Mouse (Mus musculus) embryonic facial prominence, embryonic 13.5 days (tissue): ENCODE measurements around the gene Krt27. TPM values are rescaled to one million over a fixed set of nuclear protein-coding genes. Genes with fewer than 3 reads are reported as not detected.

Experiments
- ATAC-seq: fragments of 200-750 bp; cut with Nextera tagmentation; 2 replicates; pipeline ENCODE4 v1.8.0; 2017; ENCODE audit warnings: low read depth; ENCODE audit not compliant: insufficient number of reproducible peaks, insufficient read depth, low FRiP score, low TSS enrichment
- H3K27ac ChIP-seq: fragments of 300-500 bp; sonication (generic); 2 replicates; pipeline ENCODE4 v1.5.1; 2015; ENCODE audit warnings: moderate library complexity, mild to moderate bottlenecking, inconsistent platforms
- H3K27me3 ChIP-seq: fragments of 300-500 bp; sonication (generic); 2 replicates; pipeline ENCODE4 v1.6.1; 2015; ENCODE audit warnings: mild to moderate bottlenecking, inconsistent platforms
- H3K36me3 ChIP-seq: fragments of 300-500 bp; sonication (generic); 2 replicates; pipeline ENCODE4 v1.6.1; 2015; ENCODE audit warnings: mild to moderate bottlenecking, inconsistent platforms
- H3K4me1 ChIP-seq: fragments of 300-500 bp; sonication (generic); 2 replicates; pipeline ENCODE4 v1.6.1; 2015; ENCODE audit warnings: inconsistent platforms
- H3K4me2 ChIP-seq: fragments of 300-500 bp; sonication (generic); 2 replicates; pipeline ENCODE4 v1.6.1; 2015; ENCODE audit warnings: moderate library complexity, mild to moderate bottlenecking, inconsistent platforms
- H3K4me3 ChIP-seq: fragments of 300-500 bp; sonication (generic); 2 replicates; pipeline ENCODE4 v1.5.1; 2015; ENCODE audit warnings: mild to moderate bottlenecking, inconsistent platforms
- H3K9ac ChIP-seq: fragments of 300-500 bp; sonication (generic); 2 replicates; pipeline ENCODE4 v1.6.1; 2015; ENCODE audit warnings: mild to moderate bottlenecking, inconsistent platforms
- H3K9me3 ChIP-seq: fragments of 300-500 bp; sonication (generic); 2 replicates; pipeline ENCODE4 v1.6.1; 2016; ENCODE audit warnings: inconsistent platforms
- WGBS: fragments of 180-500 bp; shearing (Covaris S2); methylation state at CpG from one replicate; pipeline ENCODE4 v1.1.7; 2015; ENCODE audit warnings: mixed read lengths; 5-methylcytosine and 5-hydroxymethylcytosine counted together
- polyA plus RNA-seq: library from polyadenylated mRNA; unstranded; fragments of >200 nt; fragmentation: Nextera tagmentation; extraction: Ambion mirVana; gene quantifications from 2 replicates; pipeline ENCODE4 v1.2.1, GENCODE M21; 2015

The Krt27 gene
- polyA plus RNA-seq = 0.33 and 0.39 TPM in 2 replicates

GRCm38 (mm10) chr11:99351004-99351403 is at the start of gene Krt27:
Krt27 (minus strand) TSS chr11:99351104.
- H3K36me3 ChIP-seq = no peaks in the 10 kb centered on the region
- no peaks in the 10 kb centered on the region for H3K9me3 ChIP-seq
- no peaks in the 10 kb centered on the region for H3K27me3 ChIP-seq
- no peaks in the 10 kb centered on the region for H3K4me1 ChIP-seq
- no peak within 1 kb of the TSS for H3K4me2 ChIP-seq
- H3K27ac ChIP-seq = no peak within 1 kb of the TSS
- ATAC-seq = no peak
- WGBS = 79% methylated on average over 12 of the region's 12 CpGs
- no peak within 1 kb of the TSS for H3K4me3 ChIP-seq
- no peak within 1 kb of the TSS for H3K9ac ChIP-seq

- Histone ChIP-seq H3K27ac (no peak overlapping the region), H3K36me3 (no peaks in the 10 kb centered on the region), H3K4me1 (no peaks in the 10 kb centered on the region), H3K9ac (no peak overlapping the region), H3K4me2 (no peak overlapping the region), H3K9me3 (no peaks in the 10 kb centered on the region), H3K4me3 (no peak overlapping the region), H3K27me3 (peaks cover 15% of the 10 kb centered on the region)
- WGBS = 86% methylated on average over 13 of the region's 13 CpGs
- ATAC-seq = no peak
These were observed 49.1 kb upstream of the Krt27 start for GRCm38 (mm10) chr11:99399956-99400549.

DNA sequence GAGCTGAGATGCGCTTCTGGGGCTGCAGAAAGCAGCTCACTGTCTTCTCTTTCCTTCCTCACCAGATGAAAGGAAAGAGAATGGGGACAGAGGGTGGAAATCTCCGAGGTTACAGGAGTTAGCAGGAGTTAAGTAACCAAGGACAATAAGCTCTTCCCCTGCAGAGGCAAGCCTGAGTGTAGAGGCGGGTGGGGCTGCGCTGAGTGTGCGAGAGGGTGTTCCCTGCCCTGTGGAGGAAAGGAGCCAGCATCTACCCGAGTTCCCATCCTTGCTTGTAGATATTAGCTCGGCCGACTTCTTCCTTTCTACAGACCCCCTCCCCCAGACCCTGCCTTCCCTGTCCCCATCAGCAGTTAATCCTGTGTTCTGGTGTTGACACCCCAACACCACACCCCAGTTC is 47.9 kb upstream of the Krt27 start:
- Histone ChIP-seq H3K36me3 (no peaks in the 10 kb centered on the region), H3K4me3 (no peak overlapping the region), H3K4me2 (no peak overlapping the region), H3K4me1 (no peaks in the 10 kb centered on the region), H3K9ac (no peak overlapping the region), H3K27me3 (peaks cover 15% of the 10 kb centered on the region), H3K27ac (no peak overlapping the region), H3K9me3 (no peaks in the 10 kb centered on the region)
- WGBS = 62% methylated on average over 8 of the region's 8 CpGs
- no peak for ATAC-seq

- H3K27me3 ChIP-seq = peaks cover 15% of the 10 kb centered on the region
- ATAC-seq = no peak
These were observed 47.2 kb upstream of the Krt27 start for GRCm38 (mm10) chr11:99398084-99398483.

GRCm38 (mm10) chr11:99396661-99397060 is 45.8 kb upstream of the Krt27 start:
- no peak overlapping the region for H3K9ac ChIP-seq
- H3K9me3 ChIP-seq = no peaks in the 10 kb centered on the region
- no peaks in the 10 kb centered on the region for H3K36me3 ChIP-seq
- no peak overlapping the region for H3K4me2 ChIP-seq
- 84% methylated on average over 2 of the region's 2 CpGs for whole genome bisulfite sequencing
- 0 out of 2 replicates have a peak, but pooled peaks cover 3% of the 10 kb centered on the region for H3K4me1 ChIP-seq
- H3K27ac ChIP-seq = no peak overlapping the region
- H3K27me3 ChIP-seq = peaks cover 11% of the 10 kb centered on the region
- H3K4me3 ChIP-seq = no peak overlapping the region
- no peak for ATAC-seq

More at GRCm38 (mm10) chr11:99398084-99398483, 47.2 kb upstream of the Krt27 start:
- 77% methylated on average over 3 of the region's 3 CpGs for WGBS
- Histone ChIP-seq H3K36me3 (no peaks in the 10 kb centered on the region), H3K4me3 (no peak overlapping the region), H3K4me1 (no peaks in the 10 kb centered on the region), H3K9ac (no peak overlapping the region), H3K27ac (no peak overlapping the region), H3K9me3 (no peaks in the 10 kb centered on the region), H3K4me2 (no peak overlapping the region)

- ATAC-seq = no peak
- H3K4me1 ChIP-seq = 0 out of 2 replicates have a peak, but pooled peaks cover 3% of the 10 kb centered on the region
- no peaks in the 10 kb centered on the region for H3K9me3 ChIP-seq
- H3K4me2 ChIP-seq = no peak overlapping the region
- H3K27me3 ChIP-seq = peaks cover 11% of the 10 kb centered on the region
- WGBS = 33% methylated on average over 3 of the region's 3 CpGs
- H3K27ac ChIP-seq = no peak overlapping the region
- H3K9ac ChIP-seq = no peak overlapping the region
- H3K4me3 ChIP-seq = no peak overlapping the region
- H3K36me3 ChIP-seq = no peaks in the 10 kb centered on the region
These were observed 45.1 kb upstream of the Krt27 start for GRCm38 (mm10) chr11:99396034-99396433.

- Histone ChIP-seq H3K4me3 (no peak overlapping the region), H3K36me3 (no peaks in the 10 kb centered on the region), H3K4me1 (0 out of 2 replicates have a peak, but pooled peaks cover 3% of the 10 kb centered on the region), H3K27me3 (0 out of 2 replicates have a peak, but pooled peaks cover 4% of the 10 kb centered on the region), H3K4me2 (no peak overlapping the region), H3K9ac (no peak overlapping the region), H3K9me3 (no peaks in the 10 kb centered on the region), H3K27ac (no peak overlapping the region)
- 83% methylated on average over 10 of the region's 10 CpGs for WGBS
- no peak for ATAC-seq
These were observed 41.6 kb upstream of the Krt27 start for GRCm38 (mm10) chr11:99392492-99392891.

GRCm38 (mm10) chr11:99391375-99391774 is 40.5 kb upstream of the Krt27 start:
- Histone ChIP-seq H3K9me3 (no peaks in the 10 kb centered on the region), H3K27ac (peak overlapping the region; percentile 64; the same call in 1 of the 2 replicates), H3K4me2 (no peak overlapping the region; the same call in 1 of the 2 replicates), H3K27me3 (no peaks in the 10 kb centered on the region), H3K9ac (no peak overlapping the region), H3K36me3 (no peaks in the 10 kb centered on the region), H3K4me1 (0 out of 2 replicates have a peak, but pooled peaks cover 10% of the 10 kb centered on the region), H3K4me3 (no peak overlapping the region)
- WGBS = 67% methylated on average over 6 of the region's 6 CpGs
- no peak for ATAC-seq

DNA sequence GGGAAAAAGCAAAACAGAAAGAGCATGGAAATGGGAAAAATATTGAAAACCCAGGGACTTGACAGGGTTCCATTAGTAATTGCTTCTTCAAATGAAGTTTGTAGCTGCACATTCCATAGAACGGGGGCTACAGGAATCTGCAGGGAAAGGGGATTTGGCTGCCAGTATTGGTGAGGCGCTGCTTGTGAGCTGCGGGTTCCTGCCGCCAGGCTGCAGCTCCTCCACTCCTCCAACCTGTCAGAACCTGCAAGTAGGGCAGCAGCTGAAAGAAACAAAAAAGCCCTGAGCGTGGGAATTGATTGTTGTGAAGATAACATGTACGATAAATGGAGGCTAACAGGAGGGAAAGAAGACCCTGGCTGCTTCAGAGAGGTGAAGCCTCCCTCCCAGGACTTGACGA is 40.0 kb upstream of the Krt27 start:
- Histone ChIP-seq H3K36me3 (no peaks in the 10 kb centered on the region), H3K9me3 (no peaks in the 10 kb centered on the region), H3K27me3 (no peaks in the 10 kb centered on the region), H3K4me2 (no peak overlapping the region; the same call in 1 of the 2 replicates), H3K4me1 (0 out of 2 replicates have a peak, but pooled peaks cover 10% of the 10 kb centered on the region), H3K27ac (peak overlapping the region; percentile 64; the same call in 1 of the 2 replicates), H3K9ac (no peak overlapping the region), H3K4me3 (no peak overlapping the region)
- WGBS = 63% methylated on average over 7 of the region's 7 CpGs
- ATAC-seq = no peak

DNA sequence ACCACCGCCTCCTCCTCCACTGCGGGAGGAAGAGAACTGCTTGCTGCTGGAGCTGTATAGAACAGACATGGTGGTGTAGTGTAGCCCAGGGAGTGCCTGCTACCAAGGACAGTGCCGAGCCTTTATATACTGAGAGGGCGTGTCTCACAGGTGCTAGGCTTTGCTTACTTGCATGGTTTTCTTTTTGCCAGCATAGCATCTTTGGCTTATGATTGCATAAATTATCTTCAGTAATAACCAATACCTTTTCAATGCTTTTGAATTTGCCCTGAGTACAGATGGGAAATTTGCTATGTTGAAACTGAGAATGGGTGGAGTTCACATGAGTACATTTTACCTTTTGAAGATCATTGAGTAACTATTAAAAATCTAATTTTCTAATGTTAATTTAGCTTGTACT is 38.4 kb upstream of the Krt27 start, which contains the start of gene Krt10:
TSS of gene Krt10 (minus strand) at position 101 of the 400 bp plus-strand sequence.
- H3K4me3 ChIP-seq = no peak within 1 kb of the TSS
- peaks cover 2% of the 10 kb centered on the region; the same call in 1 of the 2 replicates for H3K27me3 ChIP-seq
- ATAC-seq = no peak
- no peak within 1 kb of the TSS for H3K4me2 ChIP-seq
- H3K27ac ChIP-seq = no peak within 1 kb of the TSS
- H3K9ac ChIP-seq = no peak within 1 kb of the TSS
- no peaks in the 10 kb centered on the region for H3K9me3 ChIP-seq
- H3K36me3 ChIP-seq = no peaks in the 10 kb centered on the region
- 0 out of 2 replicates have a peak, but pooled peaks cover 10% of the 10 kb centered on the region for H3K4me1 ChIP-seq
- 84% methylated on average over 4 of the region's 4 CpGs for WGBS

DNA sequence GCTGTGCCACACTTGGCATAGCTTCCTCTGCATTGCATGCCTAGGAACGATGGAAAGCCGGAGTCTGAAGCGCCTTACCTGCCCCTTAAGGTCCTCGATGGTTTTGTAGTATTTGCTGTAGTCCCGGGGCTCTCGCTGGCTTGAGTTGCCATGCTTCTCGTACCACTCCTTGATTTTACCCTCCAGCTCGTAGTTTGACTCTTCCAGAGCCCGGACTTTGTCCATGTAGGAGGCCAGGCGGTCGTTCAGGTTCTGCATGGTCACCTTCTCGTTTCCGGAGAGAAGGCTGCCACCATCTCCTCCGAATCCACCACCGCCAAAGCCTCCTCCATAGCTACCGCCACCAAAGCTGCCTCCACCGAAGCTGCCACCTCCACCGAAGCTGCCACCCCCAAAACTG is 37.8 kb upstream of the Krt27 start:
- H3K36me3 ChIP-seq = no peaks in the 10 kb centered on the region
- no peak overlapping the region for H3K4me3 ChIP-seq
- no peak overlapping the region for H3K27ac ChIP-seq
- ATAC-seq = no peak
- H3K4me2 ChIP-seq = no peak overlapping the region
- 95% methylated on average over 18 of the region's 18 CpGs for WGBS
- H3K9ac ChIP-seq = no peak overlapping the region
- H3K4me1 ChIP-seq = 0 out of 2 replicates have a peak, but pooled peaks cover 10% of the 10 kb centered on the region
- H3K27me3 ChIP-seq = peaks cover 4% of the 10 kb centered on the region; the same call in 1 of the 2 replicates
- no peaks in the 10 kb centered on the region for H3K9me3 ChIP-seq
